Mouse (Mus musculus): ENCODE data around the gene Stac2.

Stac2 gene

GRCm38 (mm10) chr11:98022253-98022554 lies 31.1 kb downstream of the Stac2 start:
- CTCF ChIA-PET = interaction anchor here (0.5 to 1.4 kb wide), 4 partner anchors 11 to 223 kb away, joined by 4 to 5 read pairs (median 4); partner anchors contain the start of gene Lasp1

GRCm38 (mm10) chr11:98021565-98022252 lies 31.6 kb downstream of the Stac2 start:
- CTCF ChIA-PET = interaction anchor here (1.0 to 1.4 kb wide), 2 partner anchors 28 to 32 kb away, joined by 4 read pairs; no protein-coding TSS in a partner anchor

- CTCF ChIA-PET = interaction anchor here (1.4 kb wide), 1 partner anchor 31 kb away, joined by 4 read pairs; no protein-coding TSS in a partner anchor
These were observed 32.1 kb downstream of the Stac2 start for GRCm38 (mm10) chr11:98021118-98021517.

DNA sequence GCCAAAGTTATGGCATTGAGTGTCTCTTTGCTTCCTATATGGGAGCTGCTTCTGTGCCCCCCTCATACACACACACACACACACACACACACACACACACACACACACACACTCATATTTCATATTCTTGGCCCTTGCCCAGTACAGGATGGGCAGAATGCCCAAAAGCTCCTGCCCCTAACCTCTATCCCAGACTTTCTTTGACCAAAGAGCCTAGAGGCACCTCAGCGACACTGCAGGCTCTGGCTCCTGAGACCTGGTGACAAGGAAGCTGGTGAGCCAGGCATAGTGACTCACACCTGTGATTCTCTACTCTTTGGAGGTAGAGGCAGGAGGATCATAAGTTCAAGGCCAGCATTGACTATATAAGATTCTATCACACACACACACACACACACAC lies 32.6 kb downstream of the Stac2 start:
- CTCF ChIA-PET = interaction anchor here (0.6 to 1.0 kb wide), 3 partner anchors 14 to 467 kb away, joined by 3 to 7 read pairs (median 3); no protein-coding TSS in a partner anchor

DNA sequence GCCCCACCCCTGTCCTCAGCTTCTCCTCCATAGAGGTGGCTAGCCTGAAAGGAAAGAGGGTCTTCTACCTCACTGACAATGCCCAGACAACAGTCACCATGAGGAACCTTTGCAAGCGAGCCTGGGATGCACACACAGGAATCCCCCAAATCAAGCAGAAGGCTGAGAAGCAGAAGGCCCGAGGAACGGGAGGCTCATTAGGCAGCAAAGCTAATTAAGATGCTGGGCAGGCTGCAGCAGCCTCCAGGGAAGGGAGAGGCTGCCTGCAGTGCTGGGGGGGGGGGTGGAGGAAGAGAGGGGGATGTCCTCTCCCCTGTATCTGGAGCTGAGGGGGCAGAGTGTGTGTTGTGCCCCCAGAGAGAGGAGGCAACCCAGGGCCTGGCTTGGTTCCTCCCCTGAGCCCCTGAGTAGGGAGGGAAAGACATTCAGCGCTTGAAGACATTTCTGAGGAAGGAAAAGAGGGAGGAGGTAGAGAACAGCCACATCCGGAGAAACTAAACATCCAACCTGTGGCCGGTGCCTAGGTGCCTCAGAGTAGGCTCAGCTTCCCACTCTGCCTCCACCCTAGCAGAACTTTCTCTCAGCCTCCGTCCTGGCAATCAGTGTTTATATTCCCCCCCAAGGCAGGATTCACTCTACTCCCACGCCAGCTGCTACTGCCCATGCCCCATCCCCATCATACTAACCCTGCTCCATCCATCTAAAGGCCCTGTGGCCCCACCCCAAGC lies 33.2 kb downstream of the Stac2 start:
- CTCF ChIA-PET = interaction anchor here (0.6 to 1.0 kb wide), 4 partner anchors 13 to 837 kb away, joined by 3 to 7 read pairs (median 4); no protein-coding TSS in a partner anchor

- CTCF ChIA-PET = interaction anchor here (0.6 to 0.7 kb wide), 3 partner anchors 25 to 836 kb away, joined by 4 to 5 read pairs (median 5); no protein-coding TSS in a partner anchor
These were observed 34.2 kb downstream of the Stac2 start for GRCm38 (mm10) chr11:98018858-98019641.

GRCm38 (mm10) chr11:98018222-98018621 lies 35.0 kb downstream of the Stac2 start:
- CTCF ChIA-PET = interaction anchor here (0.7 kb wide), 1 partner anchor 153 kb away, joined by 5 read pairs; no protein-coding TSS in a partner anchor

DNA sequence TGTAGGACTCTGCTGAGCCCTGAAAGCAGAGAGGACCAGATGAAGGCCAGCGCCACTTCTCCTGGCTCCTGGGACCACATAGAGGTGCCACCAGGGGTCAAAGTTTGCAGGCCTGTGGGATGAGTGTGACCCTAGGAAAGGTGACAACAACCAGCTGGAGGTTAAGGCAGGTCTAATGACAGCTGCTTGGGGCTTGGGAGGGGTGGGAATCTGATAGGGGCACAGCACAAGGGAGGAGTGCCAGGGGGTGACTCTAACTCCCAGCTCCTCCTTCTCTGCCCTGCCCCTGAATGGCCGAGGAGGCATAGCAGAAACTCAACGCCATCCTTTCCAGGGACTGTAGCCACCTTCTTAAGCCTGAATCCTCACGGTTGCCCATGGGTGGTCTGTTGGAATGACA lies 36.4 kb downstream of the Stac2 start:
- CTCF ChIA-PET = no interaction called here

- CTCF ChIA-PET = no interaction called here
These were observed 37.1 kb downstream of the Stac2 start for GRCm38 (mm10) chr11:98016177-98016576.

GRCm38 (mm10) chr11:98012831-98013230 lies 40.4 kb downstream of the Stac2 start:
- CTCF ChIA-PET = interaction anchor here (0.5 kb wide), 1 partner anchor 573 kb away, joined by 4 read pairs; no protein-coding TSS in a partner anchor

DNA sequence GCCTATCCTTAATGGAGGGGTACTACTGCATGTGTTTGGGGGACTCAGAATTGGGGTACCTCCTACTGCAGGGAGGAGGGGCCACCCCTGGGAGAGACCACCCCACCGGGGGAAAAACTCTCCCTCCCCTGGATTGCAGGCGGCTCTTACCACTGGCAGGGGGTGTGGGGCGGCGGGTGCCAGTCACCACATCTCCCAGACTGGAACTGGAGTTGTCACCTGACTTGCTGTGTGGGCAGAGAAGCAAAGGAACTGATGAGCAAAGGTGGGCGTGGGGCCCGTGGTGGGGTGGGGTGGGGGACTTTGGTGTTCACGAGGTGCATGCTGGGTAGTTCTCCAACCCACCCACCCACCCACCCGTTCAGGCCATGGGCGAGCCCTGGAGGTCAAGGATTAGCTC lies 41.5 kb downstream of the Stac2 start:
- CTCF ChIA-PET = interaction anchor here (1.1 kb wide), 1 partner anchor 11 kb away, joined by 5 read pairs; the partner anchor contains the start of gene Cacnb1

DNA sequence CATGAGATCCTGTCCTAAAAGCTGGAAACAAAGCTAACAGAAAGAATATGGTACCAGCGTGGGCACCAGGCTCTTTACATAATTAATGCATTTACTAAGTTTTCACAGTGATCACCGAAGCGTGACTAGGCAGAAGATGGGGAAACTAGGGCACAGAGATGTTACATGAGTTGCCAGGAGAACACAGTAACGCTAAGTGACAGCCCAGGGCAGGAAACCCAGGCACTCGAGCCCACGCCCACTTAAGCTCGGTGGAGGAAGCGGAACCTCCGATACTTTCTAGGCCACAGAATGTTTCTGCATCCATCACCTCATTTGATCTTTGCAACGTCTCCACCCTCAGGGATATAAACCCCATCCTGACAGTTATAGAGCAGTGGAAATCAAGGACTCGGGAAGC lies 45.2 kb downstream of the Stac2 start:
- CTCF ChIA-PET = interaction anchor here (0.9 kb wide), 1 partner anchor 18 kb away, joined by 4 read pairs; the partner anchor contains the start of gene Rpl19

- CTCF ChIA-PET = interaction anchor here (1.9 kb wide), 1 partner anchor 48 kb away, joined by 4 read pairs; no protein-coding TSS in a partner anchor
These were observed 47.6 kb downstream of the Stac2 start for GRCm38 (mm10) chr11:98005686-98006085.

DNA sequence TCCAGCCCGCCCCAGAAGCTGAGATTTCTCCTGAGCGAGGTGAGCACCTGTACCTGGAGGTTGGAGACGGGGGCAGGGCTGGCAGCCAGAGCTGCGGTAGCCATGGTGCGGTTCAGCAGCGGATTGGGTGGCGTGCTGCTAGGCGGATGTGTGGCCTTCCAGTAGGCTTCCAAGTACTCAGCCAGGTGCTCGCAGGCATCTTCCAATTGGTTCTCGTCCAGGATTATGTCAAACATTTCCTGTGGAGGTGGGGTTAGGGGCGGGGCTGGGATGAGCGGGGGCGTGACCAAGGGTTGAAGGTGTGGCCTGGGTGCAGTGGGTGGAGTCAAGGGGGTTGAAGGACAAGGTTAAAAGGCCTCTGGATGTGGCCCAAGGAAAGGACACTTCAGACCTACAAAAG lies 48.2 kb downstream of the Stac2 start:
- CTCF ChIA-PET = interaction anchor here (1.9 kb wide), 1 partner anchor 47 kb away, joined by 4 read pairs; no protein-coding TSS in a partner anchor

DNA sequence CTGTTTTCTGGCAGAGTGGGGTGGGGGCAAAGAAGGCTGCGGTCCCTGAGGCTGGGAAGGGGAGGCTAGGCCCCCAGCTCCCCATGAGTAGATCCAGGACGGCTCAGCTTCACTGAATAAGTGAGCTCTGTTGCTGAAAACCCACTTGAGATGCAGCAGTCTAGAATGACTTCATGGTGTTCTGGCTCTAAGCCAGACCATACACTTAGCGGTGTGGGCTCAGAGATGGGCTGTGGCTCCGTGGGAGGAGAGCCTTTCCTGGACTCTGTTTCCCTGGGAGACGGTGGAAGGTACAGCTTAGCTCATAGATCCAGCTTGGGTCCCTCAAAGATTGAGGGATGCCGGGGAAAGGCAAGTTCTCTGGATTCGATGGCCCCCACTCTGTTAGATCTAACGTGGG lies 49.1 kb downstream of the Stac2 start:
- CTCF ChIA-PET = interaction anchor here (0.6 to 1.3 kb wide), 3 partner anchors 18 to 213 kb away, joined by 3 to 10 read pairs (median 4); partner anchors contain the start of gene Plxdc1

- CTCF ChIA-PET = interaction anchor here (1.3 kb wide), 1 partner anchor 17 kb away, joined by 4 read pairs; the partner anchor contains the start of gene Plxdc1
These were observed 50.0 kb downstream of the Stac2 start for GRCm38 (mm10) chr11:98003171-98003671.

GRCm38 (mm10) chr11:98002627-98003026 lies 50.6 kb downstream of the Stac2 start:
- CTCF ChIA-PET = interaction anchor here (0.5 to 1.3 kb wide), 5 partner anchors 16 to 194 kb away, joined by 3 to 10 read pairs (median 3); partner anchors contain the start of gene Plxdc1

DNA sequence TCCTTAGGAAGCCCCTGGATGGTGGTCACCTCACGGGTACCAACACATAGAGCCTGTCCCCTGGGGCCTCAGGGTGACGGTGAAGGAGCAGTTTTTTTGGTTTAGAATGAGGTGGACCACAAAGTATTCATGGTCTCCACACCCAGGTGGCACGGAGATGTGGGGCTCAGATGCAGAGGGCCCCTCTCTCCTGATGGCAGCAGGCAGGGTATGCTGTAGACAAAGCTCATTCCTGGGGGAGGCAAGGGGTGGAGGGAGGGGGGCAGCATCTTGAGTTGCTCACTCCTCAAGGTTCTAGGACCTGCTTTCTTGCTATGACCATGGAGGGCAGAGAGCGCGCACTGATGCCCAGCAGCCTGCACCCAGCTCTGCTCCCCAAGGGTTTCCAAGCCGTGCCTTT lies 51.3 kb downstream of the Stac2 start:
- CTCF ChIA-PET = interaction anchor here (0.8 to 1.1 kb wide), 2 partner anchors 15 to 193 kb away, joined by 3 read pairs; no protein-coding TSS in a partner anchor

GRCm38 (mm10) chr11:98001351-98001824 lies 51.9 kb downstream of the Stac2 start:
- CTCF ChIA-PET = no interaction called here

- CTCF ChIA-PET = no interaction called here
These were observed 52.7 kb downstream of the Stac2 start for GRCm38 (mm10) chr11:98000378-98001140.
